Mouse (Mus musculus): ENCODE data around the gene Nfkb2.
A peak's percentile ranks its signal among the peaks of the same experiment; 100 is the strongest.

Gene Nfkb2

GRCm38 (mm10) chr19:46322996-46323572 is 19.0 kb downstream of the Nfkb2 start:
- DNase-seq (ENCODE audit: low read depth, low spot score), result no peak

GRCm38 (mm10) chr19:46323716-46324115 is 19.6 kb downstream of the Nfkb2 start:
- DNase-seq (ENCODE audit: low read depth, low spot score), result no peak

- no peak for DNase-seq (ENCODE audit: low read depth, low spot score)
These were observed 20.2 kb downstream of the Nfkb2 start for GRCm38 (mm10) chr19:46324366-46324765.

GRCm38 (mm10) chr19:46324918-46325317 is 20.8 kb downstream of the Nfkb2 start:
- no peak for DNase-seq (ENCODE audit: low read depth, low spot score)

- DNase-seq (ENCODE audit: low read depth, low spot score), result no peak
These were observed 22.1 kb downstream of the Nfkb2 start for GRCm38 (mm10) chr19:46326019-46326755.

GRCm38 (mm10) chr19:46326756-46327305 is 22.7 kb downstream of the Nfkb2 start, which contains the start of gene Psd:
Psd (minus strand) TSS chr19:46327156.
- DNase-seq (ENCODE audit: low read depth, low spot score), result peak; percentile 72

- DNase-seq (ENCODE audit: low read depth, low spot score), result no peak
These were observed 23.5 kb downstream of the Nfkb2 start for GRCm38 (mm10) chr19:46327531-46328064.

GRCm38 (mm10) chr19:46328081-46329030 is 24.2 kb downstream of the Nfkb2 start, which contains the start of gene Fbxl15:
Fbxl15 (plus strand) TSS chr19:46328184.
- DNase-seq (ENCODE audit: low read depth, low spot score), result peak; percentile 98

GRCm38 (mm10) chr19:46329031-46329641 is 25.0 kb downstream of the Nfkb2 start:
- no peak for DNase-seq (ENCODE audit: low read depth, low spot score)

- peak; percentile 87 for DNase-seq (ENCODE audit: low read depth, low spot score)
These were observed 25.8 kb downstream of the Nfkb2 start for GRCm38 (mm10) chr19:46329951-46330350.

- DNase-seq (ENCODE audit: low read depth, low spot score), result no peak
These were observed 26.6 kb downstream of the Nfkb2 start for GRCm38 (mm10) chr19:46330696-46331095.

- DNase-seq (ENCODE audit: low read depth, low spot score), result no peak
These were observed 27.2 kb downstream of the Nfkb2 start for GRCm38 (mm10) chr19:46331326-46331725.

GRCm38 (mm10) chr19:46331936-46332335 is 27.8 kb downstream of the Nfkb2 start:
- no peak for DNase-seq (ENCODE audit: low read depth, low spot score)

GRCm38 (mm10) chr19:46332721-46333339 is 28.7 kb downstream of the Nfkb2 start:
- DNase-seq (ENCODE audit: low read depth, low spot score), result no peak

- no peak for DNase-seq (ENCODE audit: low read depth, low spot score)
These were observed 29.8 kb downstream of the Nfkb2 start for GRCm38 (mm10) chr19:46333906-46334305.

GRCm38 (mm10) chr19:46337719-46338330 is 33.7 kb downstream of the Nfkb2 start:
- DNase-seq (ENCODE audit: low read depth, low spot score), result no peak

- DNase-seq (ENCODE audit: low read depth, low spot score), result peak; percentile 98
These were observed 34.3 kb downstream of the Nfkb2 start, which contains the start of gene Cuedc2 for GRCm38 (mm10) chr19:46338331-46338936. Cuedc2 (minus strand) TSS chr19:46338702.

- no peak for DNase-seq (ENCODE audit: low read depth, low spot score)
These were observed 34.8 kb downstream of the Nfkb2 start for GRCm38 (mm10) chr19:46338942-46339286.

GRCm38 (mm10) chr19:46339287-46339971 is 35.3 kb downstream of the Nfkb2 start:
- no peak for DNase-seq (ENCODE audit: low read depth, low spot score)
